Mouse (Mus musculus) hindbrain, embryonic 13.5 days (tissue): ENCODE data around the gene Sncb. TPM values are rescaled to one million over a fixed set of nuclear protein-coding genes. Genes with fewer than 3 reads are reported as not detected.

Experiments used
- ATAC-seq: fragments of 200-750 bp; cut with Nextera tagmentation; 2 replicates; pipeline ENCODE4 v1.8.0; 2017; ENCODE audit warnings: moderate TSS enrichment; ENCODE audit not compliant: low FRiP score
- H3K27ac ChIP-seq: fragments of 300-500 bp; sonication (generic); 2 replicates; pipeline ENCODE4 v1.5.1; 2015; ENCODE audit warnings: inconsistent platforms, mild to moderate bottlenecking, moderate library complexity
- H3K27me3 ChIP-seq: fragments of 300-500 bp; sonication (generic); 2 replicates; pipeline ENCODE4 v1.6.1; 2015; ENCODE audit warnings: mild to moderate bottlenecking, inconsistent platforms
- H3K36me3 ChIP-seq: fragments of 300-500 bp; sonication (generic); 2 replicates; pipeline ENCODE4 v1.6.1; 2015; ENCODE audit warnings: mild to moderate bottlenecking, inconsistent platforms
- H3K4me1 ChIP-seq: fragments of 300-500 bp; sonication (generic); replicated peaks from 2 replicates; pipeline ENCODE4 v1.6.1; 2015; ENCODE audit warnings: inconsistent platforms
- H3K4me2 ChIP-seq: fragments of 300-500 bp; sonication (generic); 2 replicates; pipeline ENCODE4 v1.6.1; 2015; ENCODE audit warnings: inconsistent platforms, mild to moderate bottlenecking, moderate library complexity
- H3K4me3 ChIP-seq: fragments of 300-500 bp; sonication (generic); 2 replicates; pipeline ENCODE4 v1.5.1; 2015; ENCODE audit warnings: mild to moderate bottlenecking, inconsistent platforms
- H3K9ac ChIP-seq: fragments of 300-500 bp; sonication (generic); 2 replicates; pipeline ENCODE4 v1.6.1; 2015; ENCODE audit warnings: mild to moderate bottlenecking, inconsistent platforms
- H3K9me3 ChIP-seq: fragments of 300-500 bp; sonication (generic); 2 replicates; pipeline ENCODE4 v1.6.1; 2016; ENCODE audit warnings: inconsistent platforms
- WGBS: fragments of 180-500 bp; shearing (Covaris S2); methylation state at CpG from one replicate; pipeline ENCODE4 v1.1.7; 2015; 5-methylcytosine and 5-hydroxymethylcytosine counted together
- polyA plus RNA-seq: library from polyadenylated mRNA; unstranded; fragments of >200 nt; fragmentation: Nextera tagmentation; extraction: Ambion mirVana; gene quantifications from 2 replicates; pipeline ENCODE4 v1.2.1, GENCODE M21; 2015

Sncb gene
- polyA plus RNA-seq, 1 experiment from 2014 or later, result 18.7 TPM

DNA sequence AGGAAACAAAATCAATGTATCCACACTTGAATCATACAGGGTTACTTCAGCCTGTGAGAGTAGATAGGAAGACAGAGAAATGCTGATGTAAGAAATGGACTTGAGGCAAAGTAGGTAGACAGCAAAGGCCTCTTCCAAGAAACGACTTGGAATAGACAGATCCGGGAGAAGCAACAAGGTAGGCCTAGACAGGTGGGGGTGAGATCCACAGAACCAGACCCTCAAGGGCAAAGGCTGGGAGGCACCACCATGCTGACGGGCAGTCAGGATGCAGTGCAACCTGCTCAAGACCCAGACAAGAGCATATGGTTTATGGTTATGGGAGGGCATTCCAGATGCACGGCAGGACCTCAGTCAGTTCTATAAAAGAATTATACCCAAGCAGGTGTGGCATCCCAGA is 617 bp upstream of the Sncb start:
- no peaks in the 10 kb centered on the region for H3K9me3 ChIP-seq
- no peak for ATAC-seq
- H3K36me3 ChIP-seq, result no peaks in the 10 kb centered on the region
- H3K4me2 ChIP-seq, result peak overlapping the region; percentile 78; the same call in 1 of the 2 replicates
- peaks cover 68% of the 10 kb centered on the region for H3K27me3 ChIP-seq
- no peak overlapping the region for H3K9ac ChIP-seq
- no peak overlapping the region for H3K27ac ChIP-seq
- peaks cover 25% of the 10 kb centered on the region for H3K4me1 ChIP-seq
- H3K4me3 ChIP-seq, result no peak overlapping the region
- 89% methylated on average over 4 of the region's 4 CpGs for WGBS

DNA sequence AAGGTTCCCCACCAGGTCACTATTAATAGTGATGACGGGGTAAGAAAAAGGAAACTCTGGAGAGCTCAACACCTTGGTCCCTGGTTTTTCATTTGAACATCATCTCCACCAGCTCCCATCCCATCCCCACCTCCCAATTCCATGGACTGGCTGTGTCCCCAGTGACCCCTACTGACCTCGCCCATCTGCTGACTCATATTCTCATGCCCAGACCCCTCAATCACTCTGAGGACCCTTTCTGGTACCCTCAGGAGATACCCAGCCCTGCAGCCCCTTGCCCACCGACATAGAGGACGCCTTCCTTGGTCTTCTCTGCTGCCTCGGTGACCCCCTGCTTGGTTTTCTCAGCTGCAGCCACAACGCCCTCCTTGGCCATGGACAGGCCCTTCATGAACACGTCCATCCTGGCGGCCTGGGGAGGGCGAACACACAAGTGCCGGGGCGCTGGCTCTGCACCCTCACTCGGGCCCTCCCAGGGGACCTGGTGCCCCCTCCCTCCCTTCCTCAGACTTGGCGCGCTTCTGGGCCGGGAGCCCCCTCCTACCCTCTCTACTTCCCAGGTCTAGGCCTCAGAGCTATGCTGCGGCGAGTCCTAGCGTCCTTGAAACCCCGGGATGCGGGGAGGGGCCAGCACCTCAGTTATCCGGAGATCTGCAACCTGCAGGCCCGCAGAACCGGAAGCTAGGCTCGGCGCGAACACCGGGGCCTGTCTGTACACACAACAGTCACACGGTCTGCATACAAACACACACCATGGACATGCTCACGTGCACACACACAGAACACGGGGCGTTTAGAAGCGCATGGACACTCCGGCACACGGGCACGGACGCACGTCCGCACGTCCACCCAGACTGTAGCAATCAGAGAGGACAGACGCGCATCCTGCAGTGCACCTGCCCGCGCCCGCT is 859 bp downstream of the Sncb start:
- Histone ChIP-seq H3K27me3 (peaks cover 83% of the 10 kb centered on the region), H3K4me1 (peaks cover 26% of the 10 kb centered on the region), H3K4me2 (peak overlapping the region; percentile 78), H3K9me3 (no peaks in the 10 kb centered on the region), H3K36me3 (no peaks in the 10 kb centered on the region), H3K4me3 (peak overlapping the region; percentile 55), H3K9ac (peak overlapping the region; percentile 78), H3K27ac (peak overlapping the region; percentile 49; the same call in 1 of the 2 replicates)
- ATAC-seq, result peak; percentile 22
- 3% methylated on average over 44 of the region's 44 CpGs for WGBS

DNA sequence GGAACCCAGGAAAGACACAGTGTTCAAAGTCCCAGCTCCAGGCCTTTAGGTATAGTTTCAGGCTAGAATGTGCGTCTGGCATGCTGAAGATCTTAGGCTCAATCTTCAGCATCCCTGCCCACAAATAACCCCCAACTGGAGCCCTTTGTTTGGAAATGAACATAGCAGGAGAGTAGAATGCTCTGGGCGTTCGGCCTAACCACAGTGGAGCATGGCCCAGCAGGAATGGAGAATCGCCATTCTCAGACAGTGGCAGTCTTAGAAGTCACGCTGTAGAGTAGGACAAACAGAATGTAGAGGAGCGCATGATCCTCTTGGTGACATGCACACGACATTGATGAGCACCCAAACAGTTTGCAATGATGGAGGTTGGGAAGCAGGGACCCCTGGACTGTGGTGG is 5.5 kb downstream of the Sncb start:
- Histone ChIP-seq H3K4me3 (no peak overlapping the region), H3K27me3 (peaks cover 60% of the 10 kb centered on the region), H3K27ac (no peak overlapping the region), H3K9me3 (no peaks in the 10 kb centered on the region), H3K36me3 (no peaks in the 10 kb centered on the region), H3K4me1 (peaks cover 58% of the 10 kb centered on the region), H3K9ac (no peak overlapping the region), H3K4me2 (no peak overlapping the region)
- ATAC-seq, result no peak
- WGBS, result 68% methylated on average over 7 of the region's 7 CpGs

DNA sequence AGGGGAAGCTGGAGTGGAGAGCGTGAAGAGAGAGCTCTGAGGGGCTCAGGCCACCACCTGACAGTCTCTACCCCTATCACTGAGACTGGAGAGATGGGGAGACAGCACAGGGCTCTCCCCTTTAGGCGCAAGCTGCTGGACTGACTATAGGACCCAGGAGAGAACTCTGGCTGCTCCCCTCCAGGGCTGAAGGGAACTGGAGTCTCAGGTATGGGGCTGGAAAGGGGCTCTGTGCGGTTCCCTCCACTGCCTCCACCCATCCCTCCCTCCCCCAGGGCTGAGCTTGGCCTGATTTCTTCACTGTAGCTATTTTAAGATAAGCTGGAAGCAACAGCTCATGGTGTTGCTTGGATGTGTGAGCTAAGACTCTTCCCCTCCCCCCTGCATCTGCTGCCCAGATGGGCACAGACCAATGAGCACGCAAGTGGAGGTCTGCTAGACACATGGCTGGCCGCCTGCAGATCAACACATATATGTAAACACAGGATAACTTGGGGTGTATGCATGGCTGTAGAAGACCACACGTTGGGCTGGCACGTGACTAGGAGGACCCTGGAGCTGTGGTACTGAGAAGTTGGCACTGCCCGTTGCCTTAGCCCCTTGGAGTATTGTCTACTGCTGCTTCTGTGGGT is 6.1 kb downstream of the Sncb start:
- Histone ChIP-seq H3K27ac (no peak overlapping the region), H3K27me3 (peaks cover 53% of the 10 kb centered on the region), H3K9ac (no peak overlapping the region), H3K36me3 (no peaks in the 10 kb centered on the region), H3K4me3 (no peak overlapping the region), H3K9me3 (no peaks in the 10 kb centered on the region), H3K4me2 (no peak overlapping the region), H3K4me1 (peaks cover 58% of the 10 kb centered on the region)
- ATAC-seq, result no peak
- WGBS, result 68% methylated on average over 8 of the region's 8 CpGs

DNA sequence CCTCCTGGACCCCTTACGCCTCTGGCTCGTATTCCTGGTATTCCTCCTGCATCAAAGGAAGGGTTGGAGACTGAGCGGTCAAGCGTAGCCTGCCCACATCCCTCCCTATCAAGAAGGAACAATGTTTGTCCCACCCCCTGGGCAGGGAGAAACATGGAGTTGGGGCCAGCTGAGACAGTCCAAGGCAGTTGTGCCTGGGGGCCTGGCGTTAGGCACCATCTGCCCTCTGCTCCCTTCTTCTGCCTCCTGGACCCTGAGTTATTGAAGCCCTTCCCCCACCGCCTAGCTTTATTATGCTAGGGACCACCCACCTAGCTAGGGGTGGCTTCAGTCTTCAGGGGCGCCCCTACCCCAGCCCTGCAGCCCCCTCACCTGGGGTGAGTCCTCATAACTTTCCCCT is 6.9 kb downstream of the Sncb start:
- WGBS, result 10% methylated on average over 7 of the region's 7 CpGs
- Histone ChIP-seq H3K9ac (peak overlapping the region; percentile 70), H3K27ac (no peak overlapping the region), H3K4me1 (peaks cover 58% of the 10 kb centered on the region), H3K27me3 (peaks cover 46% of the 10 kb centered on the region), H3K4me3 (0 out of 2 replicates have a peak overlapping the region, but pooled peaks have one; percentile 40), H3K9me3 (no peaks in the 10 kb centered on the region), H3K36me3 (no peaks in the 10 kb centered on the region), H3K4me2 (peak overlapping the region; percentile 64)
- no peak for ATAC-seq

DNA sequence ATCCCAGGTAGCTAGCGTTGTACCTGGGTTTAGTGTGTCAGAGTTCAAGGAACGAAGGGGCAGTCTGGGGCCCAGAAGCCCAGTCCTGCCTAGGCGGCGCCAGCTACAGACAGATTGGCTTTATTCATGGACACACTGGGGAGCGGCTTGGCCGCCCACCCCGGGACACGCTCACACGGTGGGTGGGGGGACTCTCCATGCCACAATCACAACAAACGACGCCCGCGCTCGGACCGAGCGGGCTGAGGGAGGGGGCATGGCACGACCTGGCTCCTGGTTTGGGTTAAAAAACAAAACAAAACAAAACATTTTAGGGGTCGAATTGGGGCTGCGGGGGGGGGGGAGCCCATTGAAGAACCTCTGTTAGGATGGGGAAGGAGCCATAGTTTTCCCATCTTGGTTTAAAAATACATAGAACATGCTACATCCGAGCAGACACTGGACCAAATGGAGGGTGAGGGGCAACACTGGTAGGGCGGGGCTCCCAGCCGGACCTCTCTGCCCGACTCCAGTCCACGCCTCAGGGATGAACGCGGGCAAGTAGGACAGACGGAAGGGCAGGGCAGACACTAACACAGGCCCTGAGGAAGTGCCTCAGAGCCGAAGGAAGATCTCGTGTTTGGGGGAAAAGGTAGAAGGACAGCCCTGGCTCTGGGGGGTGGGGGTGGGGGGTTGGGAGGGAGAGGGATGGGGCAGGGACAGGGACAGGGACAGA is 7.5 kb downstream of the Sncb start:
- Histone ChIP-seq H3K27me3 (peaks cover 40% of the 10 kb centered on the region), H3K9me3 (no peaks in the 10 kb centered on the region), H3K27ac (peak overlapping the region; percentile 95), H3K36me3 (no peaks in the 10 kb centered on the region), H3K9ac (peak overlapping the region; percentile 70), H3K4me2 (peak overlapping the region; percentile 64), H3K4me3 (peak overlapping the region; percentile 40), H3K4me1 (peaks cover 60% of the 10 kb centered on the region)
- ATAC-seq, result peak; percentile 53
- under 1% methylated on average over 29 of the region's 29 CpGs for WGBS

DNA sequence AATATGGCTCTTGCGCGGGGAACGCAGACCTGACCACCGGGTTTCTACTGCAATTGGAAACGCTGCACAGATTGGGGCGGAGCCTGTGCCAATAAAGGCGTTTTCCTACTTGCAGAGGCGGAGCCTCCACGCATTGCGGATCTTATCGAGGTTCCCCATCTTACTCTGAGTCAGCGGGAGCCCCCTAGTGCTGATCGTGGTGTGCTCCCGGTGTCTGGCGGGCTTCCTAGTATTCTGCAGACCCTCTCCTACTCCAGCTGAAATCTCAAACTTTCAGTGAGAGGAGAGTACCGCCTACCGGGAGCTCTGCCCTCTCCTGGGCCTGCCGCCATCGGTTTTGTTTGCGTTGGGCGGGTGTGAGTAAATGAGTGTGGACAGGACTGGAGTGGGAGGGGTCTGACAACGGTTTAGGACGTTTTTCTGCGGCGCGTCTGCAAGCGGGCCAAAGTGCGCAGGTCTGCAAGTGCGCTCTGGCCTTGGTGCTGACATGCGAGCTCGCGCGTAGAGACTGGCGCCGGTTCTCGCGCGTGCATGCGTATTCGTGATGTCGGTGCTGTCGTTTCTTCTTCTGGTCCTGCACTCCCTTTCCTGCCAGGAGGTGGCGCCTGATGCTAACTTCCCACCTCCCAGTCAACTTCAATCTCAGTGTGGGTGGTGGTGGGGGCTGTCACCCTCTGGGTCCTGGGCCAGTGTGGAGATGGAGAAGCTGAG is 8.2 kb downstream of the Sncb start:
- Histone ChIP-seq H3K27me3 (peaks cover 33% of the 10 kb centered on the region), H3K4me1 (peaks cover 60% of the 10 kb centered on the region), H3K4me3 (peak overlapping the region; percentile 40), H3K36me3 (no peaks in the 10 kb centered on the region), H3K4me2 (peak overlapping the region; percentile 64), H3K9me3 (no peaks in the 10 kb centered on the region), H3K9ac (peak overlapping the region; percentile 70), H3K27ac (peak overlapping the region; percentile 95)
- under 1% methylated on average over 43 of the region's 43 CpGs for WGBS
- peak; percentile 82 for ATAC-seq

DNA sequence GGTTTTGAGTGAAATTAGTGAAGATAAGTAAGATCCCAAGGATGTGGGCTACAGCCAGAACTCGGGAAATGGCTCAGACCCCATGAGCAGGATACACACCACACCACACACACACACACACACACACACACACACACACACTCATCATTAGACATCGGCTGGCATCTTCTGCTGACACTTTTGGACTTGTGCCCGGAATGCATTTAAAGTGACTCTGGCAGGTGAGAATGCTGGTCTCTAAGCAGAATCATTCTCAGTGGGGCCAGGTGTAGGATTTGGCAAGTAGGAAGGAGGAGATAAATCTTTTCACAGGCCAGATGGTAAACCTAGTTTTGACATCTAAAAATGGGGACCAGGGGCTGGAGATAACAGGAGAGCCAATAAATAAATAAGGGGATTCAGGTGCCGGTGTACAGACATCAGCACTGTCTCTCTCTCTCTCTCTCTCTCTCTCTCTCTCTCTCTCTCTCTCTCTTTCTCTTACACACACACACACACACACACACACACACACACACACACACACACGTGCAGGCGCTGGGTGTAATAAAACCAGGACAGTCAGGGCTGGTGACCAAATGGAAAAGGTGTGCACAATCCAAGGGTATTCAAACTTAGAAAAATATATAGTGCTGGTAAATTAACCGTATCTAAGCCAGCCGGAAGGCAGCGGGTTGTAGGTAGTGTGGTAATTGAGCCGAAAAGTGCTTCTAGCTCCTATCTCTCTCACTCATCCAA is 9.1 kb downstream of the Sncb start:
- Histone ChIP-seq H3K4me2 (peak overlapping the region; percentile 64), H3K9ac (peak overlapping the region; percentile 70), H3K27me3 (peaks cover 30% of the 10 kb centered on the region), H3K4me1 (peaks cover 68% of the 10 kb centered on the region), H3K27ac (peak overlapping the region; percentile 95), H3K4me3 (peak overlapping the region; percentile 40), H3K9me3 (no peaks in the 10 kb centered on the region), H3K36me3 (no peaks in the 10 kb centered on the region)
- 0 out of 2 replicates have a peak, but pooled peaks have one; percentile 5 for ATAC-seq
- WGBS, result 41% methylated on average over 10 of the region's 10 CpGs

DNA sequence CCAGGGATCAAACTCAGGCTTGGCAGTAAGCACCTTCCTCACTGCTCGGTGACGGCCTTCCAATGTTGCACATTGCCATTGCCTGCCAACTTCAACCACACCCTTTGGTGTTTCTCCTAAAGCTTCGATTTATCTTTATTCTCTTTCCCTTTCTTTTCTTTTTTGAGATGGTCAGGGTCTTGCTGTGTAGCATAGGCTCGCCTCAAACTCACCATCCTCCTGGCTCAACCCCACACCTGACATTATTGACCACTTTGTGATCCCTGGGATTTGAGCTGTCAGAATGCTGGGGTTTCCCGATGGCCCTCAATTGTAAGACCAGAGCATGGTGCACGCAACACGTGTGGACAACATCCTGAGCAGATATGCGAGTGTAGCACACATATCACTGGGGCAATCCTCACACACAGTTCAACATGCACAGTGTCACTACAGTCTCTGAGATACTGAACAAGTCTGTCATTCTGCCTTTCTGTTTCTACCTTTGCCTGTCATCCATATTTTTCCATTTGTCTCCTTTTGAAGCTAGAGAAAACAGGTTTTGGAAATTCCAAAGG is 10.2 kb downstream of the Sncb start:
- Histone ChIP-seq H3K4me1 (peaks cover 70% of the 10 kb centered on the region), H3K27ac (no peak overlapping the region), H3K9ac (no peak overlapping the region), H3K4me2 (no peak overlapping the region), H3K27me3 (peaks cover 30% of the 10 kb centered on the region), H3K36me3 (no peaks in the 10 kb centered on the region), H3K9me3 (no peaks in the 10 kb centered on the region), H3K4me3 (no peak overlapping the region)
- no peak for ATAC-seq
- 89% methylated on average over 8 of the region's 8 CpGs for WGBS

DNA sequence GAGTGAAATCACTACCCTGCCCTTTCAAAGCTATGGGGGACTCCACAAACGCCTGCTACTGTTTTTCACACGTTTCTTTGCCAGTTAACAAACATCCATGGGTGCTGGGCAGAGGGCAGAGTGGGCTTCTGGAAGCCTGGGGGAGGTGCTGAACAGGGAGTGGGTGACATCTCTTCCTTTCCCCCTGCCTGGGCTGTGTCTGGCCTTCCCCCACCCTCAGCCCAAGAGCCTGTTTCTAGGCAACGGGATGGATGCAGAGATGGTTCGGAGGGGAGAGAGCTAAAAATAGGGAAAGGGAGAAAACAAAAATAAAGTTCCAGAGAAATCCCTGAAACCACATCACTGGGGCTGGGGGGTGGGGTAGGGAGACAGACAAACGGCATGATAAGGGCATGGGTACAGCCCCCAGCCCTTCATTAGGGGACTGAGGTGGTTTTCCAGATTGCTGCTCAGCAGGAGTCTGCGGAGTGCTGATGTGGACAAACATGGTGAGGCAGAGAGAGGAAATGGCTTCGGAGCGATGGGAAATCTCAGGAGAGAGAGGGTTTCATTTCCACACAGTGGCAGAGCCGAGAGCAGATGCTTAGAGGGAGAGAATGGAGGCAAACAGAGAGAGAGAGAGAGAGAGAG is 11.1 kb downstream of the Sncb start:
- no peaks in the 10 kb centered on the region for H3K36me3 ChIP-seq
- peak overlapping the region; percentile 74 for H3K27ac ChIP-seq
- no peaks in the 10 kb centered on the region for H3K9me3 ChIP-seq
- peak overlapping the region; percentile 49; the same call in 1 of the 2 replicates for H3K9ac ChIP-seq
- WGBS, result 22% methylated on average over 9 of the region's 9 CpGs
- peaks cover 72% of the 10 kb centered on the region for H3K4me1 ChIP-seq
- H3K4me2 ChIP-seq, result peak overlapping the region; percentile 32
- no peak overlapping the region for H3K4me3 ChIP-seq
- ATAC-seq, result no peak
- H3K27me3 ChIP-seq, result peaks cover 23% of the 10 kb centered on the region
